Mouse (Mus musculus): ENCODE results near the gene Bsdc1.
A peak's percentile ranks its signal among the peaks of the same experiment; 100 is the strongest.

Bsdc1 gene

GRCm38 (mm10) chr4:129479863-129480262, 18.5 kb downstream of the Bsdc1 start:
- DNase-seq (ENCODE audit: low spot score in 2 of 2) = no peak

GRCm38 (mm10) chr4:129481090-129481489, 19.7 kb downstream of the Bsdc1 start:
- DNase-seq (ENCODE audit: low spot score in 2 of 2) = no peak

- DNase-seq (ENCODE audit: low spot score in 2 of 2) = peak in 1 of 2 experiments; percentile 66
Measured at GRCm38 (mm10) chr4:129490972-129491880, 29.8 kb downstream of the Bsdc1 start, which contains the start of the genes Tssk3 and Fam229a. TSS of gene Tssk3 (minus strand) at chr4:129491022. TSS of gene Fam229a (plus strand) at chr4:129491190.

- DNase-seq (ENCODE audit: low spot score in 2 of 2) = no peak
Measured at GRCm38 (mm10) chr4:129494681-129495080, 33.3 kb downstream of the Bsdc1 start.

GRCm38 (mm10) chr4:129495672-129496562, 34.5 kb downstream of the Bsdc1 start:
- peak; percentile 87 to 94 for DNase-seq (ENCODE audit: low spot score in 2 of 2)

- peak; percentile 49 to 71 for DNase-seq (ENCODE audit: low spot score in 2 of 2)
Measured at GRCm38 (mm10) chr4:129496631-129497030, 35.2 kb downstream of the Bsdc1 start.

GRCm38 (mm10) chr4:129498941-129499340, 37.6 kb downstream of the Bsdc1 start:
- DNase-seq (ENCODE audit: low spot score in 2 of 2) = no peak

- no peak for DNase-seq (ENCODE audit: low spot score in 2 of 2)
Measured at GRCm38 (mm10) chr4:129500017-129500416, 38.6 kb downstream of the Bsdc1 start.

GRCm38 (mm10) chr4:129500607-129501566, 39.5 kb downstream of the Bsdc1 start:
- peak; percentile 85 to 86 for DNase-seq (ENCODE audit: low spot score in 2 of 2)

- DNase-seq (ENCODE audit: low spot score in 2 of 2) = no peak
Measured at GRCm38 (mm10) chr4:129502327-129502888, 41.0 kb downstream of the Bsdc1 start.

GRCm38 (mm10) chr4:129502901-129503444, 41.6 kb downstream of the Bsdc1 start:
- DNase-seq (ENCODE audit: low spot score in 2 of 2) = no peak

GRCm38 (mm10) chr4:129505511-129505910, 44.1 kb downstream of the Bsdc1 start:
- DNase-seq (ENCODE audit: low spot score in 2 of 2) = no peak

GRCm38 (mm10) chr4:129507434-129508236, 46.3 kb downstream of the Bsdc1 start:
- DNase-seq (ENCODE audit: low spot score in 2 of 2) = no peak

- no peak for DNase-seq (ENCODE audit: low spot score in 2 of 2)
Measured at GRCm38 (mm10) chr4:129508237-129508515, 46.8 kb downstream of the Bsdc1 start.

GRCm38 (mm10) chr4:129508834-129509600, 47.6 kb downstream of the Bsdc1 start:
- peak in 1 of 2 experiments; percentile 45 for DNase-seq (ENCODE audit: low spot score in 2 of 2)

GRCm38 (mm10) chr4:129509650-129510049, 48.3 kb downstream of the Bsdc1 start:
- no peak for DNase-seq (ENCODE audit: low spot score in 2 of 2)

- peak in 1 of 2 experiments; percentile 35 for DNase-seq (ENCODE audit: low spot score in 2 of 2)
Measured at GRCm38 (mm10) chr4:129510723-129511412, 49.5 kb downstream of the Bsdc1 start.

GRCm38 (mm10) chr4:129511413-129512096, 50.2 kb downstream of the Bsdc1 start:
- peak in 1 of 2 experiments; percentile 36 for DNase-seq (ENCODE audit: low spot score in 2 of 2)

Data from right cerebral cortex, postnatal 10 days (tissue).